Mouse (Mus musculus) bone marrow macrophage, adult 2 months (primary cell): ENCODE results near the gene Adamts20. TPM values are rescaled to one million over a fixed set of nuclear protein-coding genes. Genes with fewer than 3 reads are reported as not detected.
"Not testable (repeated sequence)": the region's sequence is repeated elsewhere in the genome, so short reads cannot be mapped to it uniquely, and the experiment has no call there.

Experiments used
- H3K27ac ChIP-seq: 2 replicates; pipeline ENCODE4 v1.5.1; 2012; ENCODE audit warnings: low read depth, low read length; ENCODE audit not compliant: insufficient read depth
- H3K4me1 ChIP-seq: 2 replicates; pipeline ENCODE4 v1.6.1; 2012; ENCODE audit warnings: low read length; ENCODE audit not compliant: control insufficient read depth, insufficient read depth
- H3K4me3 ChIP-seq: 2 replicates; pipeline ENCODE4 v1.5.1; 2012; ENCODE audit warnings: mild to moderate bottlenecking, low read length, moderate library complexity; ENCODE audit not compliant: insufficient read depth
- CTCF ChIP-seq: IDR thresholded peaks from 2 replicates; pipeline ENCODE4 v1.5.1; 2012; ENCODE audit warnings: low read depth, mild to moderate bottlenecking, low read length, moderate library complexity
- POLR2A ChIP-seq: IDR thresholded peaks from 2 replicates; pipeline ENCODE4 v1.6.1; 2012; ENCODE audit warnings: mild to moderate bottlenecking, low read depth, low read length, borderline replicate concordance
- polyA plus RNA-seq: library from polyadenylated mRNA; stranded (reverse); fragments of >200 nt; gene quantifications from 2 replicates; pipeline ENCODE4 v1.2.4, GENCODE M21; 2012; ENCODE audit not compliant: missing spikeins, insufficient read depth, insufficient read length

Gene Adamts20
- not detected in 2 replicates for polyA plus RNA-seq

DNA sequence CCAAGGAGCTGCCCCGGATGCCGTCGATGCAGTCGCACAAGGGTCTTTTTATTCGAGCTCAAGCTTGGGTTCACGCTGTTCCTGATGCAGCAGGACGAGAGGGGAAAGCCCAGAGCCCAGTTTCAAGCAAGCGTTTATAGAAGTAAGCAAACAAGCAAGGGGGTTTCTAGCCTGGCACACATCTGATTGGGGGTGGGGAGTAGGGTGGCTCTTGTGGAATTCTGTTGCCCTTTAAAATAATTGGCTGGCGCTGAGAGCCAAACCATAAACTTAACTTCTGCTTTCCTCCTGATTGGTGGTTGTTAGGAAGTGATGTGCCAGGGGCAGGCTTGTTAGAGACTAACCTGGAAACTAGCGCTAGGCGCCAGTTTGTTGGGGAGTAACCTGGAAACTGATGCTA lies at the start of gene Adamts20:
Adamts20 (minus strand) TSS at position 101 of the 400 bp plus-strand sequence.
- TF ChIP-seq POLR2A: no peak
- TF ChIP-seq CTCF: no peak
- Histone ChIP-seq H3K27ac (no peak within 1 kb of the TSS), H3K4me1 (no peaks in the 10 kb centered on the region), H3K4me3 (no peak within 1 kb of the TSS)

DNA sequence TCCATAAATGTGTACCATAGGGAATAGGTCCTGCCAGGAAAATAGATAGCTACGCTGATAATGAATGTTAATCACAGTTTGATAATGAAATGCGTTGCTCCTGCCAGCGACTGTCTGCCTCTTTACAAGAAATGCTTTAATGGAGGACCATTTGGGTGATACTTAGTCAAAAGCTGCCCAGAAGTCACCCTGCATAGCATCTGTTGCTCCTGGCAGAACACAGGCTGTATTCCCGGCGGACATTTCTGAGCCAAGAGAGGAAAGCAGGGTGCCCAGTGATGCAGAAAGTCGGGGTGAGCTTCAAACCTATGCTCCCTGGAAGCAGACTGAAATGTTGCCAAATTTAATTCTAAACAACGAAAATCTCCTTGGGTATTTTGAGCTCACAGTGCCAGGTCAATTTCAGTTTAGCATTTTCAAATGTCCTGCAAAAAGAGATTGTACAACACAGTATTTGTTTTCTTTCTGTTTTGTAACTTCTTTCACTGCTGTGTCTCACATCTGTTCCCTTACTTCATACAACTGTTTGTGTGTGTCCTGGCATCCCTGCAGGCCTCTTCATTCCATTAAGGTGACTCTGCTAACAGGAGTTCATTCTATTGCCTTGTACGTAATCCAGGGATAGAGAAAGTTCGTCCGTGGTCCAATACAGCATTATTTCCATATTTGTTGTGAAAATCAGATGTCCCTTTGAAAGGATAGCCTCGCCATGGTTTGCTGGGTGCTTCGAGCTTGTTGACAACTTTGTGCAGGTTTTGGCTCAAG lies 38.4 kb upstream of the Adamts20 start:
- no peaks in the 10 kb centered on the region for H3K4me1 ChIP-seq
- H3K4me3 ChIP-seq: no peak overlapping the region
- TF ChIP-seq CTCF (no peak), POLR2A (no peak)
- H3K27ac ChIP-seq: no peak overlapping the region

DNA sequence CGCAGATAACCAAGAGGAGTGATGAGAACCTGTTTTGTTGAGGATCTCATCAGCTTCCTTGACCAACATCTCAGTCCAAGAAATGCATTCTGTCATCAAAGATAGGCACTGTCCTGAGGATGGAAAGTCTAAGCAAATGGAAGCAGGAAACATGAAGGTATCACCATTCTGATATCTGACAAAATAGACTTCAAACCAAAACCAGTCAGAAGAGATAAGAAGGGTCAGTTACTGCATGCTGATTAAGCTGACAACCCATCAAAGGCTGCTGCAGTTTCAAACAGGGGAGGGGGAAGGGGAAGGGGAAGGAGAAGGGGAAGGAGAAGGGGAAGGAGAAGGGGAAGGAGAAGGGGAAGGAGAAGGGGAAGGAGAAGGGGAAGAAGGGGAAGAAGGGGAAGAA lies 34.0 kb upstream of the Adamts20 start:
- no peak for TF ChIP-seq CTCF
- TF ChIP-seq POLR2A: no peak
- Histone ChIP-seq H3K4me1 (no peaks in the 10 kb centered on the region), H3K27ac (no peak overlapping the region), H3K4me3 (no peak overlapping the region)

DNA sequence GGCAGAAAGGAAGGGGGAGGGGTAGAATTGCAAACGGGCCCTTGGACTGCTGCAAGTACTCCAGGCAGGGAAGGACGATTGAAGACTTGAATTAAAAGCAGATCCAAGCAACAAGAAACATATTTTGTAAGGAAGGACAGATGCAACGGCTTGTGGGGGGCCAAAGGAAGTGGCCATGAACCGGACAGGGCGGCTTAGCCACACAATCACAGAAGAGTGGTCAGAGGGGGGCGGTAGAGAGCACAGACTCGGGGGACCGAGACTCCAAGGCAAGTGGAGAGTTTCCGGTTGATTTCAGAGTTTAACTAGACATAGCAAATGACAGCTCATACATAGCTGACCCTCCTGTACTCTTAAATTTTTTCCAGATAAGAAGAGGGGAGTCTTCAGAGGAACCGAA lies 30.7 kb upstream of the Adamts20 start:
- no peak for TF ChIP-seq POLR2A
- TF ChIP-seq CTCF: no peak
- no peak overlapping the region for H3K4me3 ChIP-seq
- H3K4me1 ChIP-seq: no peaks in the 10 kb centered on the region
- H3K27ac ChIP-seq: no peak overlapping the region

- Histone ChIP-seq H3K4me3 (no peak overlapping the region), H3K4me1 (no peaks in the 10 kb centered on the region), H3K27ac (no peak overlapping the region)
- no peak for TF ChIP-seq CTCF
- TF ChIP-seq POLR2A: no peak
Observed at GRCm38 (mm10) chr15:94494445-94494844, 29.2 kb upstream of the Adamts20 start.

- TF ChIP-seq POLR2A: no peak
- no peak for TF ChIP-seq CTCF
- Histone ChIP-seq H3K27ac (no peak overlapping the region), H3K4me3 (no peak overlapping the region), H3K4me1 (no peaks in the 10 kb centered on the region)
Observed at GRCm38 (mm10) chr15:94489433-94489832, 24.2 kb upstream of the Adamts20 start.

- not testable (repeated sequence) for H3K4me1 ChIP-seq, H3K4me3 ChIP-seq, H3K27ac ChIP-seq
Observed at GRCm38 (mm10) chr15:94488028-94488427, 22.8 kb upstream of the Adamts20 start.

DNA sequence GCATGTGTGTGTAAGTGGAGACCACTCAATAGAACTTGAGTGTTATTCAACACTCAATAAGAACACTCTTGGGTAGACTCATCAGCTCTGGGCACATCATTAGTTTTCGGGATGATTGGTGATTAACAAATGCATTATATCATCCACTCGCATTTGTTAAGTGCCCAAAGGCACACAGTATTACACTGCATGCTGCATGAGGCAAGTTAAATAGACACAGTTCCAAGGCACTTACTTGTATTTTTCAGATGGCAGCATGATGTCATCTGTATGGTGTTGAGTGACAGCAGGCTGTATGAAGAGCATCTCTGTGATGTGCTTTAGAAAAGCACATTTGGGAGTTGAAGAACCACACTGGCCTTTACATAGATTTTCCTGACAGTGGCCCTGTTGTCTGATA lies 17.3 kb upstream of the Adamts20 start:
- no peak overlapping the region for H3K4me3 ChIP-seq
- no peaks in the 10 kb centered on the region for H3K4me1 ChIP-seq
- TF ChIP-seq CTCF (no peak), POLR2A (no peak)
- H3K27ac ChIP-seq: no peak overlapping the region

- Histone ChIP-seq H3K4me3 (no peak overlapping the region), H3K27ac (no peak overlapping the region), H3K4me1 (no peaks in the 10 kb centered on the region)
- TF ChIP-seq CTCF (no peak), POLR2A (no peak)
Observed at GRCm38 (mm10) chr15:94480792-94481191, 15.6 kb upstream of the Adamts20 start.

- H3K27ac ChIP-seq: no peak overlapping the region
- no peak for TF ChIP-seq CTCF
- no peak for TF ChIP-seq POLR2A
Observed at GRCm38 (mm10) chr15:94480248-94480647, 15.0 kb upstream of the Adamts20 start.

More at GRCm38 (mm10) chr15:94480248-94480647, 15.0 kb upstream of the Adamts20 start:
- no peak overlapping the region for H3K4me3 ChIP-seq
- H3K4me1 ChIP-seq: no peaks in the 10 kb centered on the region
